Mouse (Mus musculus) MN1 (cell line): Measurements from ENCODE around the gene Angpt4.

ENCODE experiments used
- DNase-seq: peaks from one replicate; pipeline ENCODE4 v3.0.0-alpha.2; 2016; ENCODE audit warnings: low spot score

Angpt4 gene

DNA sequence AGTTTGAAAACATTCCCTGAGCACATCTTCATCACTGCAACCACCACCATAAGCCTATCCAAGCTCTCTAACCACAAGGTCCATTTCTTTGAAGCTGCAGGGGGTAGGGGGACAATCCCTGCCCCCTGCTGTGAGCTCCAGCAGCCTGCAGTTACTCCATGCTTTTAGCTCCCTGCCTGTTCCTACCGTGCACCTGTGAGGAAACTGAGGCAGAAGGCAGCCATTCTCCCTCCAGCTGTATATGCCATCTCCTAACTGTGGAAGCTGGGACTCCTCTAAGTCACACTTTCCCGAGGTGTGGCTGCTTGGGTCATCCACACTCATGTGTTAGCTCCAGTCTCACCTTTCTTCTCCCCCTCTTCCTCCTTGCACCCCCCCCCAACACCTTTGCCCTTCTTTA lies 4.1 kb downstream of the Angpt4 start:
- DNase-seq = no peak

DNA sequence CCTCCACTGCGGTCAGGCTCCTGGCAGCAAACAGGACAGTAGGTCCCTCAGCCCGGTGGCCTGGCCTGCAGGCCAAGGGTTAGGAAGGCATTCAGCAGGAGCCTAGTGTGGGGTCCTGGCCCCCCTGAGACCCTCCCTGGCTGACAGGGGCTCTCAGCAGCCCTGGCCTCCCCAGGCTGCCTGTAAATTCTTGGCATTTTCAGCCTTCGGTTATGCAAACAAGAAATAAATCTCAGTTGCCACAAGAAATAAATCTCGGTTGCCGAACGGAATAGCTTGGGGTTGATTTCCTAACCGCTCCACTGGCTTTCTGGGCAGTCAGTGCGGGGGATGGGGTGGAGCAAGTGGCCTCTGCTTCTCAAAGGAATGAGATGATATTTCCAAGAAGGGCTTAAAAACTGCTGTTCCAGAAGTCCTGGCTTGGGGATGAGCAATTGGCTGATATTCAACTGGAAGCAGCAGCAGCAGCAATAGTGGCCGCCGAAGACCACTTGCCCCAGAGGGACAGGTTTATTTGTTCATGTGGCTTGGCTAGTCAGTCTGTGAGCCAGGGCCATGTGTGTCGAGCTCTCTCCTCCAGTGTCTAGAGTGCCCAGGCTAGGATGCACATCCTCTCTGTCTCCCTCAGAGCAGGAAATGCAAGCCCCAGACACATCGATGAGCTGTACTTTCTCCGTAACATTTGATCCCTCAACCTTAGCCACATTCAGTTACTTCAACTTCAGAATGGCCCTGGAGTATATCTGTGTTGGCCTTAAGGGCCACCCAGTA lies 5.2 kb downstream of the Angpt4 start:
- DNase-seq = no peak

- no peak for DNase-seq
Observed at GRCm38 (mm10) chr2:151919140-151919539, 8.1 kb downstream of the Angpt4 start.

- DNase-seq = peak; percentile 52
Observed at GRCm38 (mm10) chr2:151921068-151921467, 10.1 kb downstream of the Angpt4 start.

DNA sequence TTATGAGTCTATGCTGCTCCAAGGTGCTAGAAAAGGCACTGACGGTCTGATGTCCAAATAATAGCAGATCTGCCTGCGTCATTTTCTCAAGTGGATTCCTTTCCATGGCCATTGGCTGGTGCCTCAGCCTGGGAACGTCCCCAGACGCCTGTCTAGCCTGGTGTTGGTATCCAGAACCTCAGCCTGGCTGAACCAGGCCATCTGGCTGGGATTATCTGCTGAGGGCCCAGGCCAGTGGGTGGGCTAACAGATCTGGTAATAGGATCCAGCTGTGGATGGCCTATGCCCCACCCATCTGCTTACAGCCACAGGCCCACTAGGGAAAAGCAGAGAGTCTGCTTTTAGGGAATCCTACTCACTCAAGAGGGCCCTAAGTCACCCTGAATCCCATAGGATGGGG lies 10.6 kb downstream of the Angpt4 start:
- DNase-seq = peak; percentile 83

DNA sequence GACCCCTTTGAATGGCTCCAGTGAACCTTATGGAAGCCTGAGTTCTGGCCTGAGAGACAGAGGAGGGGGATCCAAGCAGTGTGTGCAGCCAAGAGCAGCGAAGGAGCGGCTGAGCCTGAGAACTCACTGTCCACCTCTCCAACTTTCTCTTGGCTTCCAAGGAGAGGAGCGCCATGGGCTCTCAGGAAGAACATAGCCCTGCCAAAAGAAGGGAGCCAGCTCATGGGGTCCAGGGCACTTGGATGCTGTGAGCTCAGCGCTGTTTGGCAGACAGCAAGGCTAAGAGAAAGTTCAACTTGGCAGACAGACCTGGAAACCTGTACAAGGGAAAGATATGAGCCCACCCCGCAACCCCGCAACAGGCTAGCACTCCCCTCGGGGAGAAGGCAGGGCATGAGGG lies 13.3 kb downstream of the Angpt4 start:
- no peak for DNase-seq

GRCm38 (mm10) chr2:151925715-151926114 lies 14.7 kb downstream of the Angpt4 start:
- DNase-seq = peak; percentile 11

- DNase-seq = no peak
Observed at GRCm38 (mm10) chr2:151927103-151927502, 16.1 kb downstream of the Angpt4 start.

GRCm38 (mm10) chr2:151930389-151931074 lies 19.5 kb downstream of the Angpt4 start:
- peak; percentile 60 for DNase-seq

GRCm38 (mm10) chr2:151937893-151938292 lies 26.9 kb downstream of the Angpt4 start:
- no peak for DNase-seq

- no peak for DNase-seq
Observed at GRCm38 (mm10) chr2:151938780-151939200, 27.8 kb downstream of the Angpt4 start.

DNA sequence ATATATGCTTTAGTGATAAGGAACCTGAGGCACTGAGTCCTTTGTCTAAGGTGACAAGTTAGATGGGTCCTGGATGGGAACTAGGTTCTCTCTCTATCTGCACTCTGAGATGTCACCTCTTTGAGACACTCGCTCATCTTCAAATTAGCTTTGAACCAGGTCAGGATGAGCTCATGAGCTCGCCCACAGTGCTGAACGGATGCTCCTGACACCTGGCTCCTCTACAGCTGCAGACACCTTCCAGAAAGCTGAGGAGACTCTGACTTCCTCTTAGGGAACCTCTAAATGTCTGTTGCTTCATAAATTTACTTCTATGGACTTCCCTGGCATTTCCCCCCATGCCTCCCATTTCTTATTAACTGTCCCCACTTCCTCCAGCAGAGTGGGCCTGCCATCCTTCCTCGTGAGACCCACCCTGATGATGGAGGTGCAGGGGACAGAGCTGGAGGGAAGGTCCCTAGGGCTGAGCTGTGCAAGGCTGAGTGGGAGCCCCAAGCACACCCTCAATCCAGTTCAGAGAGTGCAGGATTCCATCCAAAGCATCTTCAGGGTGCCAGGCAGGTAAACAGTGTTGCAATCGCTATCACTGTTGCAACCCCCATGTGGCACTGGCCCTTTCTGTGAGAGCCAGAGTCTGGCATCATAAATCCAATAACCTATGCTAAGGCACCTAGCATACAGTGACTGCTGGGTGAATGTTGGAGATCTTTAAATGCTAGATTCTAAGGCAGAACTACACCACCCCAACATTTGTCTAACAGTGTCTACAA lies 28.8 kb downstream of the Angpt4 start:
- DNase-seq = no peak

DNA sequence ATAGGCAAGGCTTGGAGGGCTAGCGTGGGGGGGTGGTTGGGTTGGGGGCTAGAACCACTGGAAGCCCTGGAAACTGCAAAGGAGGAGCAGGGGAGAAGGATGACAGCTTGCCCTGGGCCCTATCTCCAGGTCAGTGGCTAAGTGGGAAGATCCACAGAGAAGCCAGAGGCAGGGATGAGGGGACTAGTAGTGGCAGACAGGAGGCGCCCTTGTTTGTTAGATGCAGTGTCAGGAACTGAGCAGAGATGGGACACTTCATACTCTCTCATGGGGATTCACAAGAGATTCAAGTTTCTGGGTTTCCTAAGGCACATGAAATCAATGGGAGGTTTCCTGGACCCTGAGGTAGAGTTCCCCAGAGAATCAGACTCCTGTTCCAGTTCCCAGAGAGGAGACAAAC lies 30.3 kb downstream of the Angpt4 start:
- DNase-seq = no peak

- no peak for DNase-seq
Observed at GRCm38 (mm10) chr2:151944106-151944505, 33.1 kb downstream of the Angpt4 start.

- no peak for DNase-seq
Observed at GRCm38 (mm10) chr2:151947617-151948016, 36.6 kb downstream of the Angpt4 start.

DNA sequence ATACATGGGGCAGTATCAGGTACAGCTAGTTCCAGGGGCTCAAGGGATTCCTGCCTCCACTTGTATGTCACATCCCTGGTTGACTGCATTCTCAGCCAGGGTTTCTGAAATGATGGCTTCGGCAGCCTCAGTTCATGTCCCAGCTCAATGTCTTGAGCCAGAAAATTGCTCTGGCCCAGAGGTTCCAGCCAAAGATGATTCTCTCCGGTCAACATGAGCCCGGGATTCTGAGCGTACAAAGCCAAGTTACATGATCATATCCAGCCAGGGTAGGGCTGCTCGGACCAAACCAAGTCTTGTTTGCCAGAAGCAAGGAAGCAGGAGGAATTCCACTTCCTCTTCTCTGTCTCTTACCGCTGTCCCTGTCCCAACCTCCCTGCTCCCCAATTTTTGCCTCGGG lies 37.3 kb downstream of the Angpt4 start:
- no peak for DNase-seq

- no peak for DNase-seq
Observed at GRCm38 (mm10) chr2:151949082-151949774, 38.2 kb downstream of the Angpt4 start.

- DNase-seq = no peak
Observed at GRCm38 (mm10) chr2:151953665-151954064, 42.7 kb downstream of the Angpt4 start.

DNA sequence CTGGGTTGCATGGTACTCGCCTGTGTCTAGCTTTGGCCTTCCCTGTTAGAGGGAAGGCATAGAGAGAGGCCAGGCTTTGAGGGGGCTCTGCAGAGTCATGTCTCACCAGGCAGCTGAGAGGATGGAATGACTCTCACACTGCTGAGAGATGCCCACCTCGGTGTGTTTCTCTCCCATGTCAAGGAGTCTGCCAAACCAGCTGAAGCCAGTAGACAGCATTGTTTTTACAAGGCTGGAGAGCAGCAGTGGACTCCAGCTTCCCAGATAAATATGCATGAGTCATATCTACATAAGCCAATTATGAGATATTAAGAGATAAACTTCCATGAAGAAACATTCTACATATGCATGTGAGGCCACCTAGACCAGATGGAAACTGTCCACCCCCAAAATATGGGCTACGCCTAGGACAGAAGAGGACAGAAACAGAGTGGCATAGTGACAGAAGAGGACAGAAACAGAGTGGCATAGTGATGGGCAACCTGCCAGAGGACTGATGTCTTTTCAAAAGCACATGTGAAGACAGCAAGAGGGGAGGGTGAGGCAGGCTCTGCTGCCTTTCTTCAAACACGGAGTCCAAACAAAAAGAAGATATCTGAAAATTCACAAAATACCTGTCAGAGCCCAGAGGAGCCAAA lies 45.6 kb downstream of the Angpt4 start:
- DNase-seq = peak; percentile 40

DNA sequence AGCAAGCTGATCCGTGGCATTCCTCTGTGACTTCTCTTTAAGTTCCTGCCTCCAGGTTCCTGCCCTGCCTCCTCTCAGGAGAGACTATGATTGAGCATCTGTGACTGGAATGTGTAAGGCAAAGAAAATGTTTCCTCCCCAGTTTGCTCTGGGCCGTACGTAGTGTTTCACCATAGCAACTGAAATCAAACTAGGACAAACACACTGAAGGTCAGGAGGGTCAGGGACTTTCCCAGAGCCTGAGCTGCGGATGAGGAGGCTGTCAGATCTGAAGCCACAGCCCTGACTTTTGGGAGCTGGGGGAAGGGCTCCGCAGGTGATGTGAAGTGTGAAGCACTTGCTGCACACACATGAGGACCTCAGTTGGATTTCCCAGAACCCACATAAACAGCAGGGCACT lies 48.3 kb downstream of the Angpt4 start:
- no peak for DNase-seq

DNA sequence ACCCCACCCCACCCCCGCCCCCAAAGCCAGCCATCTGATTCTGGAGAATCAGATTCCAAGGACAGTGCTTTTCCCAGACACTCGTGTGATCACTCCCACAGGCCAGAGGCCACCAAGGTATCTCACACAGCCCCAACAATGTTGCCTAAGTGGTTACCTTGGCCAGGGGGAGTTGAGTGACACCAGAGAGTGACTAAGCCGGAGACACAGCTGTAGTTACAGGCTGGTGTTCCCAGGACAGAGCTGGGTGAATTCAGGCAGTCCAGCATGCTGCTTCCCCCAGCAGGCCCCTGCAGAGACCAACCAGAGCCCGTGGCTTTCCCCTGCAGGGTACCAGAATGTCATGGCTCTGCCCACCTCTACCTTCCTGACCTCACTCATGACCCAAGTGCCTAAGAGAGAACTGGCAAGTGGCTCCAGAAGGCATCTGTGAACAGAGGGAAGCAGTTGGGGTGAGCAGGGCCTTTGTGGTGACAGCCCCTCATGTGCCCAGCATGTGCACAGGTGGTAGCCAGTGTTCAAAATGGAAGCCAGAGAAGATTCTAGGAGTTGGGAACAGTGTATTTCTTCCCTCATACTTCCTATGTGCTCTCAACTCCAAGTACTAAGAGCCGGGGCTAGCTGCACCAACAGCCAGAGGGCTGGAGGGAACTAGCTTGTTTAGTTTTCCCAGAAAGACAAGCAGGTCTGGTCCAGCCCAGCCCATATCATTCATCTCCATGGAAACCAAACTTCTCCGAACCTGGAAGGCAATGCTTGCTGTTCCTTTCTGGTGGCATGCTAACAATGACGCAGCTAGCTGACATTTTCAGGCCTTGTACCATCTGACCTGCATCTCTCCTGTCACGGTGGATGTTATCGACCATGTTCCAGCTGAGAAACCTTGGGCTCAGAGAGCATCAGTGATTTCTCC lies 50.5 kb downstream of the Angpt4 start:
- peak; percentile 27 for DNase-seq
